Mouse (Mus musculus): Measurements from ENCODE around the gene Mob3b. TPM values are rescaled to one million over a fixed set of nuclear protein-coding genes. Genes with fewer than 3 reads are reported as not detected.

The Mob3b gene
- polyA plus RNA-seq, 1 experiment from 2014 or later: 11.5 TPM

DNA sequence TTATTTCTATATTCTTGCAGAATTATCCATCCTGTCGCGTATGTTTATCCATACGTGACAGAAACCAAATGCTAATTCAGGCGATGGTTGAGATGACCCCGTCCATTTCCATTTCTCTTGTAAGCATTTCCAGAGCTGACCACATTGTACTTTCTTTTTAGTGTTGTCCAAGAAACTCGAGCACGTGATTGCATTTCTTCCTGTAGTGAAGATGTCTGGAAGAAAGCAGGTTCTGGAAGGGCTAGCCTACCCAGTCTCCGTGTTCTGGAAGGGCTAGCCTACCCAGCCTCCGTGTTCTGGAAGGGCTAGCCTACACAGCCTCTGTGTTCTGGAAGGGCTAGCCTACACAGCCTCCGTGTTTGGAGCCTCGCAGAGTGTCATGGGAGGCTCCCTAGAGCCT lies 33.3 kb downstream of the Mob3b start:
- Histone ChIP-seq H3K36me3 (ENCODE audit: control insufficient read depth, insufficient read depth, low read length) (no peaks in the 10 kb centered on the region), H3K4me1 (replicated peaks; ENCODE audit: control insufficient read depth, insufficient read depth, low read length) (peaks cover 9% of the 10 kb centered on the region), H3K9ac (ENCODE audit: low read length) (no peak overlapping the region), H3K4me3 (ENCODE audit: low read length) (no peak overlapping the region), H3K9me3 (ENCODE audit: control insufficient read depth, low read length) (no peaks in the 10 kb centered on the region), H3K27me3 (ENCODE audit: control insufficient read depth, insufficient read depth, low read depth, low read length) (no peaks in the 10 kb centered on the region), H3K27ac (ENCODE audit: low read length) (peak overlapping the region; percentile 29; the same call in 1 of the 2 replicates), H3K4me2 (ENCODE audit: low read depth, low read length) (peak overlapping the region; percentile 15)
- peak; percentile 36 for ATAC-seq (ENCODE audit: low read depth)
- WGBS: 53% methylated on average over 11 of the region's 11 CpGs

DNA sequence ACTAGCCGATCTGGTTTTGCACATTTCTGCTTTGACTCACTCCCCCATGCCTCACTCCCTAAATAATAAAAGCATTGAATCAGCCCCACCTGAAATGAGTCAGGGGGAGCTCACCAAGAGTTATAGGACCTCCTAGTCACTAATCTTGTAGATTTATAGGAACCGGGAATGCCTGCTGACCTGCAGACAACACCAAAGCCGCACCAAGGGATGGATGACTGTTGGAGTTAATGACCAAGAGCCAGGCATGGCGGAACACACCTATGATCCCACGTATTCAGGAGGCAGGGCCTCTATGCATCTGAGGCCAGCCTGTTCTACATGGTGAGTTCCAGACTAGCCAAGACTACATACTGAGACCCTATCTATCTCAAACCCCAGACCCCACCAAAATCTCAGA lies 34.2 kb downstream of the Mob3b start:
- Histone ChIP-seq H3K36me3 (ENCODE audit: control insufficient read depth, insufficient read depth, low read length) (no peaks in the 10 kb centered on the region), H3K9me3 (ENCODE audit: control insufficient read depth, low read length) (no peaks in the 10 kb centered on the region), H3K27ac (ENCODE audit: low read length) (no peak overlapping the region), H3K4me1 (replicated peaks; ENCODE audit: control insufficient read depth, insufficient read depth, low read length) (peaks cover 9% of the 10 kb centered on the region), H3K4me2 (ENCODE audit: low read depth, low read length) (no peak overlapping the region), H3K27me3 (ENCODE audit: control insufficient read depth, insufficient read depth, low read depth, low read length) (no peaks in the 10 kb centered on the region), H3K9ac (ENCODE audit: low read length) (no peak overlapping the region), H3K4me3 (ENCODE audit: low read length) (no peak overlapping the region)
- 76% methylated on average over 5 of the region's 5 CpGs for WGBS
- ATAC-seq (ENCODE audit: low read depth): no peak

DNA sequence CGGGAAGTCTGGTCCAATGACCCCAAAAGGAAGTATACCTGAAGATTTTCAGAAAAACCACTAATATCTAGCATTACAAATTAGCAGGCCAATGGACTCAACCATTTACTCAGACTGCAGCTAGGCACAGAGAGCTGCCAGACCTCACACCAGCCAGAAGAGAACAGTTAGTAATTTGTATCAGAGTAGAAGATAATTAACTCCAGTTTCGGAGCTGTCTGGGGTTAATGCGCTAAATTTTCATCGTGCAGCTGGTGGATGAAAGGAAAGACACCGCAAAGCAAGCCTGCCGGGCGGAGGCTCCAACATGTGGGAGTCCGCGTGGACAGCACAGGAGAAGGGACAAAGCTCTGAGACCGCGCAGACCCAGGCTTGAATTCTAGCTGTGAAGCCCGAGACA lies 36.2 kb downstream of the Mob3b start:
- H3K9me3 ChIP-seq (ENCODE audit: control insufficient read depth, low read length): no peaks in the 10 kb centered on the region
- no peaks in the 10 kb centered on the region for H3K36me3 ChIP-seq (ENCODE audit: control insufficient read depth, insufficient read depth, low read length)
- H3K9ac ChIP-seq (ENCODE audit: low read length): no peak overlapping the region
- no peak for ATAC-seq (ENCODE audit: low read depth)
- H3K4me1 ChIP-seq (replicated peaks; ENCODE audit: control insufficient read depth, insufficient read depth, low read length): peaks cover 9% of the 10 kb centered on the region
- WGBS: 65% methylated on average over 12 of the region's 12 CpGs
- H3K27me3 ChIP-seq (ENCODE audit: control insufficient read depth, insufficient read depth, low read depth, low read length): no peaks in the 10 kb centered on the region
- no peak overlapping the region for H3K4me2 ChIP-seq (ENCODE audit: low read depth, low read length)
- H3K4me3 ChIP-seq (ENCODE audit: low read length): no peak overlapping the region
- H3K27ac ChIP-seq (ENCODE audit: low read length): no peak overlapping the region

- WGBS: 88% methylated on average over 8 of the region's 8 CpGs
- Histone ChIP-seq H3K36me3 (ENCODE audit: control insufficient read depth, insufficient read depth, low read length) (no peaks in the 10 kb centered on the region), H3K27me3 (ENCODE audit: control insufficient read depth, insufficient read depth, low read depth, low read length) (no peaks in the 10 kb centered on the region), H3K4me1 (replicated peaks; ENCODE audit: control insufficient read depth, insufficient read depth, low read length) (peaks cover 9% of the 10 kb centered on the region), H3K4me2 (ENCODE audit: low read depth, low read length) (no peak overlapping the region), H3K9ac (ENCODE audit: low read length) (no peak overlapping the region), H3K9me3 (ENCODE audit: control insufficient read depth, low read length) (no peaks in the 10 kb centered on the region), H3K4me3 (ENCODE audit: low read length) (no peak overlapping the region), H3K27ac (ENCODE audit: low read length) (no peak overlapping the region)
- no peak for ATAC-seq (ENCODE audit: low read depth)
These were observed 36.7 kb downstream of the Mob3b start for GRCm38 (mm10) chr4:35120575-35120974.

- no peak overlapping the region for H3K27ac ChIP-seq (ENCODE audit: low read length)
- 37% methylated on average over 4 of the region's 4 CpGs for WGBS
- no peaks in the 10 kb centered on the region for H3K9me3 ChIP-seq (ENCODE audit: control insufficient read depth, low read length)
- no peaks in the 10 kb centered on the region for H3K27me3 ChIP-seq (ENCODE audit: control insufficient read depth, insufficient read depth, low read depth, low read length)
- H3K4me1 ChIP-seq (replicated peaks; ENCODE audit: control insufficient read depth, insufficient read depth, low read length): peaks cover 5% of the 10 kb centered on the region; the same call in 1 of the 2 replicates
- H3K4me3 ChIP-seq (ENCODE audit: low read length): no peak overlapping the region
- no peak overlapping the region for H3K9ac ChIP-seq (ENCODE audit: low read length)
- ATAC-seq (ENCODE audit: low read depth): no peak
- no peaks in the 10 kb centered on the region for H3K36me3 ChIP-seq (ENCODE audit: control insufficient read depth, insufficient read depth, low read length)
- no peak overlapping the region for H3K4me2 ChIP-seq (ENCODE audit: low read depth, low read length)
These were observed 37.1 kb downstream of the Mob3b start for GRCm38 (mm10) chr4:35120159-35120558.

GRCm38 (mm10) chr4:35118851-35119250 lies 38.4 kb downstream of the Mob3b start:
- Histone ChIP-seq H3K9ac (ENCODE audit: low read length) (no peak overlapping the region), H3K9me3 (ENCODE audit: control insufficient read depth, low read length) (no peaks in the 10 kb centered on the region)
- 55% methylated on average over 2 of the region's 2 CpGs for WGBS

DNA sequence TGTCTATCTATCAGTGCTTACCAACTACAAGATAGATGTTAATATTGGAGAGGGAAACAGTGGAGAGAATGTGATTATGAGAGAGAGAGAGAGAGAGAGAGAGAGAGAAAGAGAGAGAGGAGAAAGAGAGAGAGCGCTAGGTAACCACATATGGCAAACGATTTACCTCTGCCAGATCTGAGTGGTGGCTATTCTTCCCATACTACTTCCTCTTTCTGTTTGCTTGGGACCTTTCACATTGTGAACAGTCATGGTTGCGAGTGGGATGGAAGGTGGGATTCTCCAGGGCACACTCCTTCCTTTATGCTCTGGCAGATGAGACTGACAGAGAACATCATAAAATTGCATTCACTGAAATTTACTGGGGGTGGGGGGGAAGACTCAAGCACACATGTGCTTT lies 40.1 kb downstream of the Mob3b start:
- Histone ChIP-seq H3K36me3 (ENCODE audit: control insufficient read depth, insufficient read depth, low read length) (no peaks in the 10 kb centered on the region), H3K9me3 (ENCODE audit: control insufficient read depth, low read length) (no peaks in the 10 kb centered on the region), H3K4me3 (ENCODE audit: low read length) (no peak overlapping the region), H3K27ac (ENCODE audit: low read length) (no peak overlapping the region), H3K27me3 (ENCODE audit: control insufficient read depth, insufficient read depth, low read depth, low read length) (no peaks in the 10 kb centered on the region), H3K4me2 (ENCODE audit: low read depth, low read length) (no peak overlapping the region), H3K4me1 (replicated peaks; ENCODE audit: control insufficient read depth, insufficient read depth, low read length) (peaks cover 5% of the 10 kb centered on the region; the same call in 1 of the 2 replicates), H3K9ac (ENCODE audit: low read length) (no peak overlapping the region)
- ATAC-seq (ENCODE audit: low read depth): no peak
- 87% methylated on average over 3 of the region's 3 CpGs for WGBS

More at GRCm38 (mm10) chr4:35118851-35119250, 38.4 kb downstream of the Mob3b start:
- no peak overlapping the region for H3K4me3 ChIP-seq (ENCODE audit: low read length)
- no peak overlapping the region for H3K27ac ChIP-seq (ENCODE audit: low read length)
- H3K36me3 ChIP-seq (ENCODE audit: control insufficient read depth, insufficient read depth, low read length): no peaks in the 10 kb centered on the region
- no peaks in the 10 kb centered on the region for H3K27me3 ChIP-seq (ENCODE audit: control insufficient read depth, insufficient read depth, low read depth, low read length)
- H3K4me1 ChIP-seq (replicated peaks; ENCODE audit: control insufficient read depth, insufficient read depth, low read length): peaks cover 2% of the 10 kb centered on the region; the same call in 1 of the 2 replicates
- ATAC-seq (ENCODE audit: low read depth): no peak
- no peak overlapping the region for H3K4me2 ChIP-seq (ENCODE audit: low read depth, low read length)

- 70% methylated on average over 6 of the region's 6 CpGs for WGBS
- no peak overlapping the region for H3K27ac ChIP-seq (ENCODE audit: low read length)
- H3K27me3 ChIP-seq (ENCODE audit: control insufficient read depth, insufficient read depth, low read depth, low read length): no peaks in the 10 kb centered on the region
- H3K4me2 ChIP-seq (ENCODE audit: low read depth, low read length): no peak overlapping the region
- H3K4me1 ChIP-seq (replicated peaks; ENCODE audit: control insufficient read depth, insufficient read depth, low read length): peaks cover 6% of the 10 kb centered on the region; the same call in 1 of the 2 replicates
- no peaks in the 10 kb centered on the region for H3K36me3 ChIP-seq (ENCODE audit: control insufficient read depth, insufficient read depth, low read length)
- no peaks in the 10 kb centered on the region for H3K9me3 ChIP-seq (ENCODE audit: control insufficient read depth, low read length)
- no peak overlapping the region for H3K4me3 ChIP-seq (ENCODE audit: low read length)
- ATAC-seq (ENCODE audit: low read depth): no peak
- no peak overlapping the region for H3K9ac ChIP-seq (ENCODE audit: low read length)
These were observed 41.4 kb downstream of the Mob3b start for GRCm38 (mm10) chr4:35115933-35116332.

DNA sequence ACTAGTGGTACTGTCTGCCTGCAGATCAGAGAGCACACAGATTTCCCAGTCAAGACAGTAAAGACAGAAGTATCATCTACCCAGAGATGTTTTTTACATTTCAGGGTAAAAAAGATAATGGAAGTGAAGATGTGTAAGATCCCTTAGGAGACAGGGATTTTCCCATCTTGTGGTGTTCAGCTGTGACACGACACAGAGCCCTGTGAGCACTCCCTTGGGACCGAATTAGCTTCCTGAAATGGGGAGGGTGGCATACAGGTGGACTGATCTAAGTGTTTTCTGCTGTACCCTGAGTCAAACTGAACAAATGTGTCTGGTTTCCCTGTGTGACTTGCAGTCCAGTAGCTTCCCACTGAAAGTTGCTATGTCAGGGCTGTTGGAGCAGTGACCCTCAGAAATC lies 42.3 kb downstream of the Mob3b start:
- Histone ChIP-seq H3K9ac (ENCODE audit: low read length) (no peak overlapping the region), H3K36me3 (ENCODE audit: control insufficient read depth, insufficient read depth, low read length) (no peaks in the 10 kb centered on the region), H3K9me3 (ENCODE audit: control insufficient read depth, low read length) (no peaks in the 10 kb centered on the region), H3K27ac (ENCODE audit: low read length) (no peak overlapping the region), H3K4me2 (ENCODE audit: low read depth, low read length) (no peak overlapping the region), H3K4me3 (ENCODE audit: low read length) (no peak overlapping the region), H3K27me3 (ENCODE audit: control insufficient read depth, insufficient read depth, low read depth, low read length) (no peaks in the 10 kb centered on the region), H3K4me1 (replicated peaks; ENCODE audit: control insufficient read depth, insufficient read depth, low read length) (peaks cover 6% of the 10 kb centered on the region; the same call in 1 of the 2 replicates)
- no peak for ATAC-seq (ENCODE audit: low read depth)
- WGBS: 70% methylated on average over 2 of the region's 2 CpGs

Data from lung, embryonic 16.5 days (tissue).